Mouse (Mus musculus) heart, embryonic 14.5 days (tissue): ENCODE data around the gene Aste1. TPM values are rescaled to one million over a fixed set of nuclear protein-coding genes. Genes with fewer than 3 reads are reported as not detected.

Source experiments
- ATAC-seq: fragments of 200-750 bp; cut with Nextera tagmentation; 2 replicates; pipeline ENCODE4 v1.8.0; 2017; ENCODE audit warnings: low read depth, moderate TSS enrichment; ENCODE audit not compliant: insufficient number of reproducible peaks, insufficient read depth, low FRiP score
- H3K27ac ChIP-seq, 2 experiments: fragments of 200-500 bp in 1 of 2; fragments of 300-500 bp in 1 of 2; sonication (generic) in 1 of 2; replicated peaks in 1 of 2; 2 replicates each; pipeline ENCODE4 v1.5.1; 2012 to 2014; ENCODE audit warnings: low read depth in 2 of 2, low read length in 2 of 2, control low read depth in 1 of 2, mild to moderate bottlenecking in 1 of 2, mixed read lengths in 1 of 2; ENCODE audit not compliant: control insufficient read depth in 1 of 2, insufficient read depth in 1 of 2
- H3K27me3 ChIP-seq: fragments of 300-500 bp; sonication (generic); 2 replicates; pipeline ENCODE4 v1.6.1; 2014; ENCODE audit warnings: mild to moderate bottlenecking, low read length, control low read depth; ENCODE audit not compliant: control insufficient read depth, insufficient read depth
- H3K36me3 ChIP-seq: fragments of 300-500 bp; sonication (generic); 2 replicates; pipeline ENCODE4 v1.6.1; 2014; ENCODE audit warnings: mild to moderate bottlenecking, control low read depth, low read length, mixed read lengths; ENCODE audit not compliant: control insufficient read depth, insufficient read depth
- H3K4me1 ChIP-seq, 2 experiments: fragments of 200-500 bp in 1 of 2; fragments of 300-500 bp in 1 of 2; sonication (generic) in 1 of 2; 2 replicates each; pipeline ENCODE4 v1.6.1; 2012 to 2014; ENCODE audit warnings: low read length in 2 of 2, control low read depth in 1 of 2, mixed read lengths in 1 of 2; ENCODE audit not compliant: control insufficient read depth in 2 of 2, insufficient read depth in 2 of 2
- H3K4me2 ChIP-seq: fragments of 300-500 bp; sonication (generic); 2 replicates; pipeline ENCODE4 v1.6.1; 2014; ENCODE audit warnings: mild to moderate bottlenecking, low read length
- H3K4me3 ChIP-seq, 2 experiments: fragments of 200-500 bp in 1 of 2; fragments of 300-500 bp in 1 of 2; sonication (generic) in 1 of 2; 2 replicates each; pipeline ENCODE4 v1.5.1; 2012 to 2014; ENCODE audit warnings: low read length in 2 of 2, mild to moderate bottlenecking in 2 of 2, control low read depth in 1 of 2, low read depth in 1 of 2, moderate library complexity in 1 of 2; ENCODE audit not compliant: control insufficient read depth in 1 of 2, insufficient read depth in 1 of 2
- H3K9ac ChIP-seq: fragments of 300-500 bp; sonication (generic); 2 replicates; pipeline ENCODE4 v1.6.1; 2014; ENCODE audit warnings: mild to moderate bottlenecking, low read length
- H3K9me3 ChIP-seq: fragments of 300-500 bp; sonication (generic); 2 replicates; pipeline ENCODE4 v1.6.1; 2016; ENCODE audit warnings: low read length, control low read depth; ENCODE audit not compliant: control insufficient read depth
- WGBS: fragments of 180-500 bp; shearing (Covaris S2); extraction: QIAGEN DNeasy Blood & Tissue Kit; methylation state at CpG from one replicate; pipeline ENCODE4 v1.1.7; 2014; 5-methylcytosine and 5-hydroxymethylcytosine counted together
- polyA plus RNA-seq: library from polyadenylated mRNA; unstranded; fragments of >200 nt; fragmentation: Nextera tagmentation; extraction: Ambion mirVana; gene quantifications from 2 replicates; pipeline ENCODE4 v1.2.1, GENCODE M21; 2014

The Aste1 gene
- polyA plus RNA-seq, 1 experiment from 2014 or later = 15.1 TPM

GRCm38 (mm10) chr9:105394720-105395119 is 472 bp upstream of the Aste1 start:
- no peak for ATAC-seq
- Histone ChIP-seq H3K4me1 (peaks cover 0 to 26% of the 10 kb centered on the region in 2 experiments; a peak in 3 of 4 replicates), H3K9ac (peak overlapping the region; percentile 82), H3K36me3 (peaks cover 28% of the 10 kb centered on the region), H3K27me3 (no peaks in the 10 kb centered on the region), H3K9me3 (no peaks in the 10 kb centered on the region), H3K27ac (no peak overlapping the region), H3K4me2 (peak overlapping the region; percentile 90), H3K4me3 (peak overlapping the region; percentile 79 to 88)
- 13% methylated on average over 11 of the region's 11 CpGs for WGBS

GRCm38 (mm10) chr9:105408549-105408948 is 13.4 kb downstream of the Aste1 start:
- Histone ChIP-seq H3K27me3 (no peaks in the 10 kb centered on the region), H3K4me1 (no peaks in the 10 kb centered on the region), H3K36me3 (peaks cover 78% of the 10 kb centered on the region), H3K9ac (no peak overlapping the region), H3K9me3 (no peaks in the 10 kb centered on the region), H3K4me3 (no peak overlapping the region), H3K4me2 (no peak overlapping the region), H3K27ac (no peak overlapping the region)
- no peak for ATAC-seq
- 87% methylated on average over 6 of the region's 6 CpGs for WGBS

- peaks cover 58% of the 10 kb centered on the region for H3K36me3 ChIP-seq
- H3K27ac ChIP-seq = no peak overlapping the region
- 87% methylated on average over 13 of the region's 13 CpGs for WGBS
- no peak overlapping the region for H3K4me3 ChIP-seq
- no peak overlapping the region for H3K9ac ChIP-seq
- H3K4me1 ChIP-seq = no peaks in the 10 kb centered on the region
- H3K9me3 ChIP-seq = no peaks in the 10 kb centered on the region
- no peak for ATAC-seq
- H3K4me2 ChIP-seq = no peak overlapping the region
- H3K27me3 ChIP-seq = no peaks in the 10 kb centered on the region
These were observed 63.8 kb downstream of the Aste1 start for GRCm38 (mm10) chr9:105459032-105459431.

GRCm38 (mm10) chr9:105461496-105461895 is 66.3 kb downstream of the Aste1 start:
- Histone ChIP-seq H3K4me3 (no peak overlapping the region), H3K9me3 (no peaks in the 10 kb centered on the region), H3K9ac (no peak overlapping the region), H3K27ac (no peak overlapping the region), H3K36me3 (peaks cover 55% of the 10 kb centered on the region), H3K27me3 (no peaks in the 10 kb centered on the region), H3K4me1 (no peaks in the 10 kb centered on the region), H3K4me2 (no peak overlapping the region)
- ATAC-seq = no peak
- WGBS = 93% methylated on average over 7 of the region's 7 CpGs

Other genes with a start within 250 kb of the Aste1 start
- 0.18 TPM in 2 replicates for gene Nek11, start 132 bp downstream of the Aste1 start, polyA plus RNA-seq
- 53.4 and 62.8 TPM in 2 replicates for gene Atp2c1, start 131.9 kb downstream of the Aste1 start, polyA plus RNA-seq
- gene Pik3r4, start 247.6 kb downstream of the Aste1 start, polyA plus RNA-seq = 19.8 and 20.6 TPM in 2 replicates